Mouse (Mus musculus): ENCODE results near the gene Rtn4rl2.

- no peak for TF ChIP-seq CTCF (IDR thresholded peaks at IDR 0.05; ENCODE audit: insufficient read depth, low read length)
- no peak for TF ChIP-seq POLR2A (IDR thresholded peaks at IDR 0.05; ENCODE audit: borderline replicate concordance, extremely low read depth, low read depth, low read length)
These were observed 47.6 kb upstream of the Rtn4rl2 start for GRCm38 (mm10) chr2:84933992-84934648.

All from lung, adult 2 months (tissue).